Mouse (Mus musculus) bone marrow, adult 2 months (tissue): ENCODE data around the gene Arhgef17.

Experiments
- CTCF ChIP-seq: fragments of 200-500 bp; IDR thresholded peaks from 2 replicates; pipeline ENCODE4 v1.5.1; 2011; ENCODE audit warnings: low read length, control low read depth; ENCODE audit not compliant: control insufficient read depth, insufficient read depth
- POLR2A ChIP-seq: fragments of 200-500 bp; IDR thresholded peaks from 2 replicates; pipeline ENCODE4 v1.6.1; 2011; ENCODE audit warnings: low read depth, mild to moderate bottlenecking, control low read depth, low read length, borderline replicate concordance; ENCODE audit not compliant: control insufficient read depth

- TF ChIP-seq CTCF (no peak), POLR2A (no peak)
Measured at GRCm38 (mm10) chr7:100919809-100920107, 12.1 kb downstream of the Arhgef17 start.
